Mouse (Mus musculus): ENCODE data around the gene Prkn. TPM values are rescaled to one million over a fixed set of nuclear protein-coding genes. Genes with fewer than 3 reads are reported as not detected.

Gene Prkn
- total and polyA plus RNA-seq, 2 experiments = 2.5 to 8.9 TPM

DNA sequence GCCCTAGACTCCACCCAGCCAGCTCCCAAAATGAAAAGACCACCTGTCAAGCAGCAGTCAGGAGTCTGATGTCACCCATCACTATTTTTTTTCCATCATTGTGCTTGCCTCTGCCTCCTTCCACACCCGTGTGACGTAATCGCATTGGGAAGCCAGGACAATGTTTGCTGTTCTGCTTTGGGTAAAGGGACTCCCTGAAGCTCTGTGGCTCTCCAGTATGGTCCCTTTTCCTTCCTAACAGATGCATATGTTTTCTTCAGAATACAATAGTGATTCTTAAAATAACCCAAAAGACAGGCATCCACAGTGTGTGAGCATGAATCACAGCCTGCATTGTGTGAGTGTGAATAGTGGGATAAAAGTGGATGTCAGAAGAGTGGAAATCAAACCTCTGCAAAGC lies 1222.7 kb downstream of the Prkn start:
- Histone ChIP-seq H3K27ac (replicated peaks; ENCODE audit: insufficient read depth, low read depth, low read length) (no peak overlapping the region), H3K27me3 (ENCODE audit: control insufficient read depth, insufficient read depth, low read length) (no peaks in the 10 kb centered on the region), H3K79me2 (ENCODE audit: control insufficient read depth, insufficient read depth, low read length) (no peaks in the 10 kb centered on the region), H3K9ac (ENCODE audit: low read depth, low read length) (no peak overlapping the region), H3K4me3 (ENCODE audit: insufficient read depth, low read depth, low read length) (no peak overlapping the region), H3K4me1 (ENCODE audit: control insufficient read depth, insufficient read depth, low read length) (no peaks in the 10 kb centered on the region), H3K36me3 (ENCODE audit: control insufficient read depth, insufficient read depth, low read length) (no peaks in the 10 kb centered on the region)
- WGBS = 49% methylated on average over 3 of the region's 3 CpGs
- TF ChIP-seq CTCF (IDR thresholded peaks at IDR 0.05; ENCODE audit: low read depth, low read length) (no peak), POLR2A (IDR thresholded peaks at IDR 0.05; ENCODE audit: extremely low read depth, insufficient read depth, low read length) (no peak)
- no peak for DNase-seq (ENCODE audit: extremely low read depth, low read depth, low spot score)

DNA sequence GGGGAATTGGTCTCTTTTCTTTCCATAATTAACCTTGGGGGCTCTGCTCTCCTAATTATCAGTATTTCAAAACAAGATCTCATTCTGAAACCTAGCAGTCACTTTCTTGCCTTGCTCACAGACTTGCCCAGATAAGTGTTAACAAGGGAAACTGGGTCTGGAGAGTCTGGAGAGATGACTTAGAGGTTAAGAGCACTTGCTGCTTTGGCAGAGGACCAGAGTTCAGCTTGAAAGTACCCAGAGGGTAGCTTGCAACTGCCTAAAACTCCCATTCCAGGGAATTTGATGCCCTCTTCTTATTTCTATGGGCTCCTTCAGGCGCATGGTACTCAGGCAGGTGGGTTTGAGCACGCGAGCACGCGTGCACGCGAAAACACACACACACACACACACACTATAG lies 1223.3 kb downstream of the Prkn start:
- no peak overlapping the region for H3K4me3 ChIP-seq (ENCODE audit: insufficient read depth, low read depth, low read length)
- H3K27me3 ChIP-seq (ENCODE audit: control insufficient read depth, insufficient read depth, low read length) = no peaks in the 10 kb centered on the region
- H3K4me1 ChIP-seq (ENCODE audit: control insufficient read depth, insufficient read depth, low read length) = no peaks in the 10 kb centered on the region
- WGBS = 95% methylated on average over 7 of the region's 7 CpGs
- no peak for TF ChIP-seq CTCF (IDR thresholded peaks at IDR 0.05; ENCODE audit: low read depth, low read length)
- TF ChIP-seq POLR2A (IDR thresholded peaks at IDR 0.05; ENCODE audit: extremely low read depth, insufficient read depth, low read length) = no peak
- no peak overlapping the region for H3K27ac ChIP-seq (replicated peaks; ENCODE audit: insufficient read depth, low read depth, low read length)
- H3K36me3 ChIP-seq (ENCODE audit: control insufficient read depth, insufficient read depth, low read length) = no peaks in the 10 kb centered on the region
- DNase-seq (ENCODE audit: extremely low read depth, low read depth, low spot score) = no peak
- H3K79me2 ChIP-seq (ENCODE audit: control insufficient read depth, insufficient read depth, low read length) = no peaks in the 10 kb centered on the region
- no peak overlapping the region for H3K9ac ChIP-seq (ENCODE audit: low read depth, low read length)

DNA sequence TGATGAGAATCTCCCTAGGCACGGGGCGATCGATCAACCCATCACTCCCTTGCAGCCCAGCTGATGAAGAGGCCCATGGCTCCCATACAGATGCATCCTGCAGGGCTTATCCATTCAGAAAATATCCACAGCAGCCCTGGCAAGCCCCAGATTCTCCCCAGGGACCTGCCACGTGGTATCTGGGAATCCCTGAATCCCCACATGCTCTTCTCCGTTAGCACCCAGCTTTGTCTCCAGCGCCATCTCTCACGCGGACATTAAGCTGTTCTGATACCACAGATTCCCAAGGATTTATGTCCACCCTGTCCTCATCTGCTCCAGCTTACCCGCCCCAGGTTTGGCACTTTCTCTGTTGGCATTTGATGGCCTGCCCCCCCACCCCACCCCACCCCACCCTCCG lies 1225.9 kb downstream of the Prkn start:
- Histone ChIP-seq H3K4me3 (ENCODE audit: insufficient read depth, low read depth, low read length) (no peak overlapping the region), H3K27ac (replicated peaks; ENCODE audit: insufficient read depth, low read depth, low read length) (no peak overlapping the region), H3K9ac (ENCODE audit: low read depth, low read length) (no peak overlapping the region), H3K79me2 (ENCODE audit: control insufficient read depth, insufficient read depth, low read length) (no peaks in the 10 kb centered on the region), H3K4me1 (ENCODE audit: control insufficient read depth, insufficient read depth, low read length) (no peaks in the 10 kb centered on the region), H3K36me3 (ENCODE audit: control insufficient read depth, insufficient read depth, low read length) (no peaks in the 10 kb centered on the region), H3K27me3 (ENCODE audit: control insufficient read depth, insufficient read depth, low read length) (no peaks in the 10 kb centered on the region)
- no peak for DNase-seq (ENCODE audit: extremely low read depth, low read depth, low spot score)
- WGBS = 81% methylated on average over 10 of the region's 10 CpGs
- TF ChIP-seq POLR2A (IDR thresholded peaks at IDR 0.05; ENCODE audit: extremely low read depth, insufficient read depth, low read length) (no peak), CTCF (IDR thresholded peaks at IDR 0.05; ENCODE audit: low read depth, low read length) (no peak)

DNA sequence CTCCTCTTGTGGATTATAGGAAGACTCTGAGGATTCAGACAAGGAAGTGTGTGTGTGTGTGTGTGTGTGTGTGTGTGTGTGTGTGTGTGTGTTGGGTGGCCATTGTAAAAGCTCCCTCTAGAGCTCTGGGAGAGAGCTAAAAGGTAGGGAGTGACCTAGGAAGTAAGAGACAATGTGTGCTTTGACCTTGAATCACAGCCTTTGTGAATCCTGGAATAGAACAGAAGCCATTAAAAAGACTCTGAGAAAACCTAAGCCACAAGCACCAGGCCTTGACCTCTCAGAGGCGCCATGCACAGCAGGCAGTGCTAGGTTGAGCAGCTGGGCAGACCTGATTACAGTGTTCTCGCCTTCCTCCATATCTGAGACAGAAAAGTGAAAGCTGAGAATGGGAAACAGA lies 1236.6 kb downstream of the Prkn start:
- WGBS = 74% methylated on average over 2 of the region's 2 CpGs

DNA sequence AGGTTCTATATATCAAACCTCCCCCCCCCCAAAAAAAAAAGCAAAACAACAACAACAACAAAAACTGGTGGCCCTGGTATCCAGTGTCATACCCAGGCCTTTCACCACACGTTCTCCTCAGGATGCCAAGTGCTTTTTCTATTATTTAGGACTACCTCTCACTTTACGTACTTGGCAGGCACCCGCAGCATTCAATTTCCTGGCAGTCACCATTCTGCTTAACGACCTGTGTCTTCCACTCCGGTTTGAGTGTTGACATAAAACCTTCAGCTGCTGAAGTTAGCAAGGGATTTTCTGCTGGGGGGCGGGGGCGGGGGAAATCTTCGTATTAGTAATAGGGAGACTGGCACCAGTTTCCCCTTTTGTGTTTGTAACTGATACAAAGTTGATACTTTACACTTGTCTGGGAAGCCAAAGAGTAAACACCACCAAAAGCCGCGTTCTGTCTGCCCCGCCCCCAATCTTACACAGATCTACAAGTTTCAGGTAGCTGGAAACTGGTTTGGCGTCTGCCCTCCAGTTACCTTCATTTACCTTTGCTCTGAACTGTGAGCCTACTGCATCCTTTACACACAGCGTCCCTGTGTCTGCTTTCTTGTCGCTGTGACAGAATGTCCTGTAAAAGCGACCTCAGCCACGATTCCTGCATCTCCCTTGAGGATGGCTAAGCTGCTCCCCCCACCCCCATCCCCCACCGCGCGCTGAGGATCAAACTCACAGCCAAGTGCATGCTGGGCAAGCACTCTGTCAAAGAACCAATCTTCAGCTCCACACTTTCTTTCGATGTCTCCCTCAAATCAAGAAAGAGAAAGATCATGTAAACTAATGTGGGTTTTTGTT lies 1240.7 kb downstream of the Prkn start:
- Histone ChIP-seq H3K27me3 (ENCODE audit: control insufficient read depth, insufficient read depth, low read length) (no peaks in the 10 kb centered on the region), H3K9ac (ENCODE audit: low read depth, low read length) (no peak overlapping the region), H3K79me2 (ENCODE audit: control insufficient read depth, insufficient read depth, low read length) (no peaks in the 10 kb centered on the region), H3K4me1 (ENCODE audit: control insufficient read depth, insufficient read depth, low read length) (peaks cover 2% of the 10 kb centered on the region; the same call in 1 of the 2 replicates), H3K36me3 (ENCODE audit: control insufficient read depth, insufficient read depth, low read length) (no peaks in the 10 kb centered on the region), H3K4me3 (ENCODE audit: insufficient read depth, low read depth, low read length) (no peak overlapping the region), H3K27ac (replicated peaks; ENCODE audit: insufficient read depth, low read depth, low read length) (no peak overlapping the region)
- no peak for DNase-seq (ENCODE audit: extremely low read depth, low read depth, low spot score)
- TF ChIP-seq POLR2A (IDR thresholded peaks at IDR 0.05; ENCODE audit: extremely low read depth, insufficient read depth, low read length) (no peak), CTCF (IDR thresholded peaks at IDR 0.05; ENCODE audit: low read depth, low read length) (no peak)
- WGBS = 28% methylated on average over 20 of the region's 20 CpGs

More for the DNA sequence above, 1236.6 kb downstream of the Prkn start:
- no peaks in the 10 kb centered on the region for H3K79me2 ChIP-seq (ENCODE audit: control insufficient read depth, insufficient read depth, low read length)
- TF ChIP-seq POLR2A (IDR thresholded peaks at IDR 0.05; ENCODE audit: extremely low read depth, insufficient read depth, low read length) = no peak
- TF ChIP-seq CTCF (IDR thresholded peaks at IDR 0.05; ENCODE audit: low read depth, low read length) = no peak
- H3K4me3 ChIP-seq (ENCODE audit: insufficient read depth, low read depth, low read length) = no peak overlapping the region
- no peak overlapping the region for H3K27ac ChIP-seq (replicated peaks; ENCODE audit: insufficient read depth, low read depth, low read length)
- H3K27me3 ChIP-seq (ENCODE audit: control insufficient read depth, insufficient read depth, low read length) = no peaks in the 10 kb centered on the region
- H3K4me1 ChIP-seq (ENCODE audit: control insufficient read depth, insufficient read depth, low read length) = peaks cover 2% of the 10 kb centered on the region; the same call in 1 of the 2 replicates
- no peaks in the 10 kb centered on the region for H3K36me3 ChIP-seq (ENCODE audit: control insufficient read depth, insufficient read depth, low read length)
- no peak for DNase-seq (ENCODE audit: extremely low read depth, low read depth, low spot score)
- H3K9ac ChIP-seq (ENCODE audit: low read depth, low read length) = no peak overlapping the region

DNA sequence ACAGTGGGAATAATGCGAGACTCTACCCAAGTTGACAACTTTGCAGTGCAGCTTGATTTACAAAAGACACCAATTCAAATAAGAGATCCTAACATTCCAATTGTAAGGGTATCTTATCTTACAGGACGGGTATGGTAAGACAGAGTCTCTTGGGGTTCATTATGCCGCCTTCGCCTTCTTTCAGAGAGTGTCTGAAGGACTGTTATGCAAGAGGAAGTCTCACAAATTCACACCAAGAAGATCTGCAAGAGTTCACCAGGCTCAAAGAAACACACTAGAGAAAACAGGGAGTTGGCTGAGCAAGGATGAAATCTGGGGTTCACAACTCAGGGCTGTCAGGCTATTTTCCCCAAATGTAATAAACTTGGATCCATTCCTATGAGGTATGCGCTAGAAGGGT lies 1242.0 kb downstream of the Prkn start:
- DNase-seq (ENCODE audit: extremely low read depth, low read depth, low spot score) = no peak
- 85% methylated on average over 5 of the region's 5 CpGs for WGBS
- TF ChIP-seq CTCF (IDR thresholded peaks at IDR 0.05; ENCODE audit: low read depth, low read length) = no peak
- no peak for TF ChIP-seq POLR2A (IDR thresholded peaks at IDR 0.05; ENCODE audit: extremely low read depth, insufficient read depth, low read length)
- Histone ChIP-seq H3K4me3 (ENCODE audit: insufficient read depth, low read depth, low read length) (no peak overlapping the region), H3K4me1 (ENCODE audit: control insufficient read depth, insufficient read depth, low read length) (peaks cover 2% of the 10 kb centered on the region; the same call in 1 of the 2 replicates), H3K79me2 (ENCODE audit: control insufficient read depth, insufficient read depth, low read length) (no peaks in the 10 kb centered on the region), H3K36me3 (ENCODE audit: control insufficient read depth, insufficient read depth, low read length) (no peaks in the 10 kb centered on the region), H3K27ac (replicated peaks; ENCODE audit: insufficient read depth, low read depth, low read length) (no peak overlapping the region), H3K27me3 (ENCODE audit: control insufficient read depth, insufficient read depth, low read length) (no peaks in the 10 kb centered on the region), H3K9ac (ENCODE audit: low read depth, low read length) (no peak overlapping the region)

All from liver, adult 2 months (tissue).